10 mouse cellular contexts compared by ENCODE assay signal in the genomic region with DNA sequence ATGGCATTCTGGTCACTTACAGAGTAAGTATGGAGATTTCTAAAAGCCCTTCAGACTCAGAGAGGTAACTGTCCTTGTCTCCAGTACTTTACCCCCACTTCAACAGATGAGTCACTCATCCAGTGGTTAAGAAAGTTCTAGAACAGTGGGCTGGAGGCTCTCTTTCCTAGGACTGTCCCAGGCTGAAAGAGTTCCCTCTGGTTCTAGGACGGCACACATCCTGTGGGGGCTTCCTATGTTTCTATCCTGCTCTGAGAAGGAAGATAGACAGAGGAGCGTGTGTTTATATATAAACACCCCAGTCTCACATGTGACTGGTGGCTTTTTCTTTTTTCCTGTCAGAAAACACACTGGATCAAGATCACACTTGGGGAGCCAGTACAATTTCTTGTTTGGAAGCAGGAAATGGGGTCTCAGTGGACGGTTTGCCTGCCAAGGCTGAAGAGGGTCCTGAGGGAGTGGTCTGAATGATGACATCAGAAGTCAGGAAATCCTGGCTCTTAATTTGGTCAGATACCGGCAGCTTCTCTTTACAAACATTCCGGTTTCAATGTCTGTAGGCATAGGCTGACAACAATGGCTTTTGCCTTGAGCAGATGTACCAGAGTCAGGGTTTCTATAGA. TPM values are rescaled to one million over a fixed set of nuclear protein-coding genes. Genes with fewer than 3 reads are reported as not detected.
DNase-seq lines count a peak whose midpoint lies in the region; ATAC-seq and TF ChIP-seq lines count a peak whose summit lies in the region.
"Had no signal": no experiment of that assay in that cellular context is flagged by ENCODE, and none has a peak within 500 bp of the region (broad histone marks: within the 10 kb centered on the region; RNA-seq: fewer than 3 reads in every experiment).

No protein-coding gene starts in this region.

- no peak overlapping the region for H3K4me3 ChIP-seq in limb, embryonic 14.5 days (replicated peaks; ENCODE audit: low read length)
- H3K4me3 ChIP-seq in limb, embryonic 10.5 days: no peak overlapping the region
- no peak overlapping the region for H3K4me3 ChIP-seq in embryonic facial prominence, embryonic 13.5 days
- H3K4me3 ChIP-seq in heart, embryonic 13.5 days: no peak overlapping the region
- H3K4me3 ChIP-seq: hindbrain, embryonic 15.5 days; midbrain, embryonic 15.5 days had no signal

- no peaks in the 10 kb centered on the region for H3K27me3 ChIP-seq in limb, embryonic 14.5 days (ENCODE audit: control insufficient read depth, insufficient read depth, low read length)
- 0 out of 2 replicates have a peak, but pooled peaks cover 4% of the 10 kb centered on the region for H3K27me3 ChIP-seq in limb, embryonic 10.5 days (ENCODE audit: low read depth, poor library complexity, severe bottlenecking)
- no peaks in the 10 kb centered on the region for H3K27me3 ChIP-seq in embryonic facial prominence, embryonic 13.5 days
- H3K27me3 ChIP-seq in heart, embryonic 13.5 days (replicated peaks): no peaks in the 10 kb centered on the region
- H3K27me3 ChIP-seq: hindbrain, embryonic 15.5 days; midbrain, embryonic 15.5 days had no signal

- H3K27ac ChIP-seq in limb, embryonic 14.5 days (replicated peaks; ENCODE audit: low read depth, low read length): no peak overlapping the region
- H3K27ac ChIP-seq in limb, embryonic 10.5 days: no peak overlapping the region; the same call in 1 of the 2 replicates
- H3K27ac ChIP-seq in embryonic facial prominence, embryonic 13.5 days: peak overlapping the region; percentile 44; the same call in 1 of the 2 replicates
- H3K27ac ChIP-seq in heart, embryonic 13.5 days (replicated peaks): peak overlapping the region; percentile 73
- H3K27ac ChIP-seq: hindbrain, embryonic 15.5 days; midbrain, embryonic 15.5 days had no signal

- H3K4me2 ChIP-seq in limb, embryonic 14.5 days (replicated peaks; ENCODE audit: low read depth, low read length, severe bottlenecking): no peak overlapping the region
- H3K4me2 ChIP-seq in embryonic facial prominence, embryonic 13.5 days: no peak overlapping the region
- H3K4me2 ChIP-seq in heart, embryonic 13.5 days: no peak overlapping the region
- H3K4me2 ChIP-seq: hindbrain, embryonic 15.5 days; midbrain, embryonic 15.5 days had no signal

- H3K9me3 ChIP-seq in limb, embryonic 14.5 days (ENCODE audit: control insufficient read depth, low read length): no peaks in the 10 kb centered on the region
- H3K9me3 ChIP-seq in limb, embryonic 10.5 days (replicated peaks): no peaks in the 10 kb centered on the region
- H3K9me3 ChIP-seq in embryonic facial prominence, embryonic 13.5 days: no peaks in the 10 kb centered on the region
- H3K9me3 ChIP-seq in heart, embryonic 13.5 days: no peaks in the 10 kb centered on the region
- H3K9me3 ChIP-seq: hindbrain, embryonic 15.5 days; midbrain, embryonic 15.5 days had no signal

- 62% methylated on average over 5 of the region's 5 CpGs for WGBS in limb, embryonic 14.5 days
- WGBS in limb, embryonic 10.5 days: 82% methylated on average over 5 of the region's 5 CpGs
- WGBS in embryonic facial prominence, embryonic 13.5 days: 58% methylated on average over 5 of the region's 5 CpGs
- 48% methylated on average over 5 of the region's 5 CpGs for WGBS in heart, embryonic 13.5 days

- no peaks in the 10 kb centered on the region for H3K4me1 ChIP-seq in limb, embryonic 14.5 days (ENCODE audit: control insufficient read depth, insufficient read depth, low read length)
- H3K4me1 ChIP-seq in limb, embryonic 10.5 days: peaks cover 2% of the 10 kb centered on the region; the same call in 1 of the 2 replicates
- peaks cover 9% of the 10 kb centered on the region; the same call in 1 of the 2 replicates for H3K4me1 ChIP-seq in embryonic facial prominence, embryonic 13.5 days
- peaks cover 21% of the 10 kb centered on the region for H3K4me1 ChIP-seq in heart, embryonic 13.5 days

- no peak for TF ChIP-seq POLR2A in limb, embryonic 14.5 days (IDR thresholded peaks at IDR 0.05; ENCODE audit: borderline replicate concordance, extremely low read depth, insufficient read depth, insufficient read length)

- ATAC-seq in limb, embryonic 14.5 days (ENCODE audit: low FRiP score, low read depth): peak; percentile 30; the same call in 1 of the 2 replicates
- ATAC-seq in embryonic facial prominence, embryonic 13.5 days (ENCODE audit: insufficient number of reproducible peaks, insufficient read depth, low FRiP score, low TSS enrichment, low read depth): no peak
- ATAC-seq in heart, embryonic 13.5 days (ENCODE audit: extremely low read depth, insufficient number of reproducible peaks, low FRiP score, low TSS enrichment): 0 out of 2 replicates have a peak, but pooled peaks have one; percentile 31
- ATAC-seq: midbrain, embryonic 15.5 days had no signal

- H3K9ac ChIP-seq in limb, embryonic 14.5 days (ENCODE audit: low read depth, low read length, severe bottlenecking): no peak overlapping the region
- no peak overlapping the region for H3K9ac ChIP-seq in embryonic facial prominence, embryonic 13.5 days
- H3K9ac ChIP-seq in heart, embryonic 13.5 days: no peak overlapping the region
- H3K9ac ChIP-seq: hindbrain, embryonic 15.5 days; midbrain, embryonic 15.5 days had no signal

- DNase-seq in limb, embryonic 14.5 days (ENCODE audit: low spot score): peak; percentile 45
- no peak for DNase-seq in limb, embryonic 10.5 days (ENCODE audit: low spot score)
- DNase-seq in lung, postnatal 10 days: peak; percentile 50
- no peak for DNase-seq in right cerebral cortex, postnatal 4 days
- DNase-seq in B cell, adult 2 months: no peak
- DNase-seq: cerebellum, postnatal 25 days had no signal

- no peaks in the 10 kb centered on the region for H3K36me3 ChIP-seq in limb, embryonic 14.5 days (ENCODE audit: control insufficient read depth, insufficient read depth, low read length)
- no peaks in the 10 kb centered on the region for H3K36me3 ChIP-seq in limb, embryonic 10.5 days
- H3K36me3 ChIP-seq in embryonic facial prominence, embryonic 13.5 days: no peaks in the 10 kb centered on the region
- no peaks in the 10 kb centered on the region for H3K36me3 ChIP-seq in heart, embryonic 13.5 days
- H3K36me3 ChIP-seq: hindbrain, embryonic 15.5 days; midbrain, embryonic 15.5 days had no signal

RNA-seq across cellular contexts. Expression of gene Itga6, which starts 34.0 kb away (rescaled TPM):
- polyA plus RNA-seq in limb, embryonic 14.5 days (2012; rRNA removed): 49.2 and 49.6 TPM in 2 replicates
- polyA plus RNA-seq in limb, embryonic 14.5 days (2014; fragmentation: Nextera tagmentation; extraction: Ambion mirVana): 59.1 and 59.6 TPM in 2 replicates
- 19.1 and 22.3 TPM in 2 replicates for polyA plus RNA-seq in limb, embryonic 10.5 days (2016; fragmentation: Nextera tagmentation; extraction: Ambion mirVana)
- 37.7 and 42.4 TPM in 2 replicates for polyA plus RNA-seq in embryonic facial prominence, embryonic 13.5 days (2015; fragmentation: Nextera tagmentation; extraction: Ambion mirVana)
- 65.2 and 65.8 TPM in 2 replicates for polyA plus RNA-seq in heart, embryonic 13.5 days (2015; fragmentation: Nextera tagmentation; extraction: Ambion mirVana)

Comparison
In these comparisons a context has a peak if more than half of its experiments do, and no peak if none do; other contexts are left out.
1. DNase-seq: peak in limb, embryonic 14.5 days (single experiment) and lung, postnatal 10 days (single experiment); none in limb, embryonic 10.5 days (single experiment), right cerebral cortex, postnatal 4 days (single experiment) and B cell, adult 2 months (0 of 2).
2. H3K27ac ChIP-seq: peak in embryonic facial prominence, embryonic 13.5 days (single experiment) and heart, embryonic 13.5 days (single experiment); none in limb, embryonic 14.5 days (single experiment) and limb, embryonic 10.5 days (single experiment).